In the genomic region with DNA sequence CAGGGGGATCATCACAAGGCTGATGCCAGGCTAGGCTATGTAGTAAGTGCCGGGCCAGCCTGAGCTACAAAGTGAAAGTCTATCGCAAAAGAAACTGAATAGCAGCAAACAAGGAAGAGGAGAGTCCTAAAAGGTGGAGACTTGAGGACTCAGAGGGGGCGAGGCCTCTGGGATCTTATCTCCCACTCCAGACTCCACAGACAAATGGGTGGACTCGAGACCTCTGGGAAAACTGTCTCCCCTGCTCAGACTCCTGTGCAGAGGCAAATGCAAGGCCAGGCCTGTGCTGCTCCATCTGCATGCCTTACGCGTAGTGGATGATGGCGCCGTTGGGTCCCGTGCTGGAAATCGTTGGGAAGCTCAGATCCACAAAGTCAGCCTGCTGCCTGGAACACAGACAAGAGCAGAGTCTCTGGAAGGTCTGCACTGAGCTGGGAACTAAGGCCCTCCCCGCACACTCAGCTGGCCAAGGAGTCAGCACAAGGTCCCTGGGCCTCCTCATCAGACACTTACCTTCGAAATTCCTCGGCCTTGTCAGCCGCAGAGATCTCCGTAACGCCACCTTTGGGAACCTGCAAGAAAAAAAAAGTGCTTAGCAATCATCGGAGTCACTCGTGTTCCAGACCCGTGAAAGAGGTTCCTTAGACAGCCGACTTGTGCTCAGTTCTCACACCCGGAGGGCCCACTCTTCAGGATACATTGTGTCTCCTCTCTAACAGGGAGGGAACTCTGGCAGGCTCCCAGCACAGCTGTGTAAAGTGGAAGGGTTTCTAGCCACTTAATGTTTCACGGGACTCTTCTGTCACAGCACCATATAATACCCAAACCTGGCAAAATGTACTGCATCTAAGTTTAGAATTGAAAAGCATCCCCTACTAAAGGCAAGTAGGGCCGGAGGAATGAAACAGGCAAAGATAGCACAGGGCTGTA, we compare ENCODE assay signal across 12 mouse cellular contexts. TPM values are rescaled to one million over a fixed set of nuclear protein-coding genes. Genes with fewer than 3 reads are reported as not detected.
DNase-seq lines count a peak whose midpoint lies in the region; ATAC-seq and TF ChIP-seq lines count a peak whose summit lies in the region.
"Had no signal": no experiment of that assay in that cellular context is flagged by ENCODE, and none has a peak within 500 bp of the region (broad histone marks: within the 10 kb centered on the region; RNA-seq: fewer than 3 reads in every experiment).

No protein-coding gene starts in this region.

- no peak for DNase-seq in layer of hippocampus, adult 2 months (ENCODE audit: low spot score in 2 of 2)
- DNase-seq in layer of hippocampus, postnatal 10 days (ENCODE audit: low spot score in 2 of 2) = no peak
- peak; percentile 68 for DNase-seq in c-Kit-positive CD71-positive TER-119-positive erythroid progenitor cells, embryonic 14.5 days (ENCODE audit: low spot score)
- DNase-seq in liver = peak; percentile 77
- DNase-seq in yolk sac, embryonic 10.5 days (ENCODE audit: low spot score) = no peak
- no peak for DNase-seq in cerebellum, adult 9-10 months
- DNase-seq in frontal cortex, postnatal 36 days (ENCODE audit: low spot score in 2 of 2) = no peak
- DNase-seq: cerebellum, adult 8-10 months; right cerebral cortex, adult 18-20 months had no signal

- no peak for TF ChIP-seq CTCF in layer of hippocampus, adult 2 months (conservative IDR thresholded peaks at IDR 0.05)

- H3K4me2 ChIP-seq in stomach, embryonic 15.5 days = no peak overlapping the region

- no peaks in the 10 kb centered on the region for H3K27me3 ChIP-seq in stomach, embryonic 15.5 days (replicated peaks)

- WGBS in stomach, embryonic 15.5 days = 86% methylated on average over 23 of the region's 23 CpGs

- no peaks in the 10 kb centered on the region for H3K9me3 ChIP-seq in stomach, embryonic 15.5 days
- H3K9me3 ChIP-seq: forebrain, embryonic 10.5 days had no signal

- no peak overlapping the region for H3K9ac ChIP-seq in stomach, embryonic 15.5 days

- peak overlapping the region; percentile 72; the same call in 1 of the 2 replicates for H3K27ac ChIP-seq in layer of hippocampus, adult 2 months
- no peak overlapping the region for H3K27ac ChIP-seq in stomach, embryonic 15.5 days
- H3K27ac ChIP-seq: forebrain, embryonic 10.5 days; hindbrain, postnatal 0 days had no signal

- no peaks in the 10 kb centered on the region for H3K4me1 ChIP-seq in stomach, embryonic 15.5 days
- H3K4me1 ChIP-seq: forebrain, embryonic 10.5 days had no signal

- no peak overlapping the region for H3K4me3 ChIP-seq in layer of hippocampus, adult 2 months
- H3K4me3 ChIP-seq in stomach, embryonic 15.5 days (replicated peaks) = no peak overlapping the region
- H3K4me3 ChIP-seq: forebrain, embryonic 10.5 days had no signal

- peaks cover 58% of the 10 kb centered on the region for H3K36me3 ChIP-seq in stomach, embryonic 15.5 days

- ATAC-seq in stomach, embryonic 15.5 days (ENCODE audit: insufficient read depth, low FRiP score, low read depth) = peak; percentile 41; the same call in 1 of the 2 replicates
- ATAC-seq: hindbrain, postnatal 0 days had no signal

RNA-seq across cellular contexts. Expression of a gene that starts 37.6 kb away (rescaled TPM):
- total RNA-seq in layer of hippocampus, adult 2 months (2021) = 10 to 100 TPM; 78.7 to 82.9 TPM
- 100 to 1,000 TPM; 127 to 128 TPM for total RNA-seq in layer of hippocampus, postnatal 10 days (2021)
- 130 and 151 TPM in 2 replicates for polyA plus RNA-seq in stomach, embryonic 15.5 days (2015; fragmentation: Nextera tagmentation; extraction: Ambion mirVana)

Comparison
In these comparisons a context has a peak if more than half of its experiments do, and no peak if none do; other contexts are left out.
1. DNase-seq: peak in c-Kit-positive CD71-positive TER-119-positive erythroid progenitor cells, embryonic 14.5 days (single experiment) and liver (single experiment); none in layer of hippocampus, adult 2 months (0 of 2), layer of hippocampus, postnatal 10 days (0 of 2), yolk sac, embryonic 10.5 days (single experiment), cerebellum, adult 9-10 months (single experiment) and frontal cortex, postnatal 36 days (0 of 2).